Mouse (Mus musculus) limb, embryonic 12.5 days (tissue): ENCODE measurements around the gene Sspo. TPM values are rescaled to one million over a fixed set of nuclear protein-coding genes. Genes with fewer than 3 reads are reported as not detected.
A peak's percentile ranks its signal among the peaks of the same experiment; 100 is the strongest.

ENCODE experiments used
- ATAC-seq: fragments of 200-750 bp; cut with Nextera tagmentation; 2 replicates; pipeline ENCODE4 v1.8.0; 2017; ENCODE audit warnings: low read depth, moderate TSS enrichment; ENCODE audit not compliant: insufficient number of reproducible peaks, insufficient read depth, low FRiP score, low TSS enrichment
- H3K27ac ChIP-seq: fragments of 300-500 bp; sonication (generic); 2 replicates; pipeline ENCODE4 v1.5.1; 2016; ENCODE audit warnings: mild to moderate bottlenecking, moderate library complexity
- H3K27me3 ChIP-seq: fragments of 300-500 bp; sonication (generic); 2 replicates; pipeline ENCODE4 v1.6.1; 2016; ENCODE audit warnings: mild to moderate bottlenecking, moderate library complexity
- H3K36me3 ChIP-seq: fragments of 300-500 bp; sonication (generic); 2 replicates; pipeline ENCODE4 v1.6.1; 2016; ENCODE audit warnings: mild to moderate bottlenecking, moderate library complexity
- H3K4me1 ChIP-seq: fragments of 300-500 bp; sonication (generic); replicated peaks from 2 replicates; pipeline ENCODE4 v1.6.1; 2016
- H3K4me2 ChIP-seq: fragments of 300-500 bp; sonication (generic); 2 replicates; pipeline ENCODE4 v1.6.1; 2016; ENCODE audit warnings: mild to moderate bottlenecking, moderate library complexity
- H3K4me3 ChIP-seq: fragments of 300-500 bp; sonication (generic); replicated peaks from 2 replicates; pipeline ENCODE4 v1.5.1; 2016; ENCODE audit warnings: mild to moderate bottlenecking
- H3K9ac ChIP-seq: fragments of 300-500 bp; sonication (generic); replicated peaks from 2 replicates; pipeline ENCODE4 v1.6.1; 2016; ENCODE audit warnings: mild to moderate bottlenecking, moderate library complexity
- H3K9me3 ChIP-seq: fragments of 300-500 bp; sonication (generic); 2 replicates; pipeline ENCODE4 v1.6.1; 2016; ENCODE audit warnings: mild to moderate bottlenecking, moderate library complexity
- WGBS: fragments of 180-500 bp; shearing (Covaris S2); methylation state at CpG from one replicate; pipeline ENCODE4 v1.1.7; 2016; 5-methylcytosine and 5-hydroxymethylcytosine counted together
- polyA plus RNA-seq: library from polyadenylated mRNA; unstranded; fragments of >200 nt; fragmentation: Nextera tagmentation; extraction: Ambion mirVana; gene quantifications from 2 replicates; pipeline ENCODE4 v1.2.1, GENCODE M21; 2016

Sspo gene
- polyA plus RNA-seq, 1 experiment from 2014 or later: 0.33 TPM

- Histone ChIP-seq H3K4me2 (no peak overlapping the region), H3K27me3 (peaks cover 5% of the 10 kb centered on the region; the same call in 1 of the 2 replicates), H3K4me1 (peaks cover 17% of the 10 kb centered on the region), H3K4me3 (no peak overlapping the region), H3K9ac (no peak overlapping the region), H3K27ac (no peak overlapping the region), H3K36me3 (no peaks in the 10 kb centered on the region), H3K9me3 (no peaks in the 10 kb centered on the region)
- ATAC-seq: no peak
- 65% methylated on average over 7 of the region's 7 CpGs for WGBS
Measured at GRCm38 (mm10) chr6:48448527-48448926, 498 bp downstream of the Sspo start.

DNA sequence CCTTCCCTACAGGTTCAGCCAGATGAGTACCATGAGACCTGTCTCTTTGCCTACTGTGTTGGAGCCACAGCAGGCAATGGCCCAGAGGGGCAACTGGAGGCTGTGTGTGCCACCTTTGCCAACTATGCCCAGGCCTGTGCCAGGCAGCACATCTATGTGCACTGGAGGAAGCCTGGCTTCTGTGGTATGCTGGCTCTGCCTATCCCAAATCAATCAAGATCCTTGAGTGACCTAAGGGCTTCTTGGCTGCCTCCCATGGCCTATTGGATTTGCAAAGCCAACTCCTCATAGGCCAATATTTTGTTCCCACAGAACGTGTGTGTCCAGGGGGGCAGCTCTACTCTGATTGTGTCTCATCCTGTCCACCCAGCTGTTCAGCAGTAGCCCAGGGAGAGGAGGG lies 4.1 kb downstream of the Sspo start:
- WGBS: 72% methylated on average over 1 of the region's 1 CpGs
- no peak overlapping the region for H3K4me2 ChIP-seq
- no peak overlapping the region for H3K27ac ChIP-seq
- no peak for ATAC-seq
- no peak overlapping the region for H3K9ac ChIP-seq
- no peaks in the 10 kb centered on the region for H3K27me3 ChIP-seq
- no peaks in the 10 kb centered on the region for H3K9me3 ChIP-seq
- peaks cover 7% of the 10 kb centered on the region for H3K4me1 ChIP-seq
- no peak overlapping the region for H3K4me3 ChIP-seq
- no peaks in the 10 kb centered on the region for H3K36me3 ChIP-seq

DNA sequence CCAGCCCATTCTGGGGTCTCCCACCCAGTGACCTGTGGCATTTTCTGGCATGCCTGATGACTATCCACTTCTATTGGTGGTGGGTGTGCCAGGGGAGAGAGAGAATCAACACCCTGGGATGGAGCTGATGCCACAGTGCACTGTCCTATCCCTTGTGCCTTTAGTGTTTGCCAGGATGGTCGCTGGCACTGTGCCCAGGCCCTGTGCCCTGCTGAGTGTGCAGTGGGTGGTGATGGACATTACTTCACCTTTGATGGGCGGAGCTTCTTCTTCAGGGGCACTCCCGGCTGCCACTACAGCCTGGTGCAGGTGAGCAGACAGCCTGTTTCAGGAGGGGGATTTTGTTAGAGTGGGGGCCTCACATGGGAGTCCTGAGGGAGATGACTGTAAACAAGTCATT lies 4.7 kb downstream of the Sspo start:
- H3K4me3 ChIP-seq: no peak overlapping the region
- 67% methylated on average over 3 of the region's 3 CpGs for WGBS
- H3K4me2 ChIP-seq: no peak overlapping the region
- peaks cover 7% of the 10 kb centered on the region for H3K4me1 ChIP-seq
- no peaks in the 10 kb centered on the region for H3K36me3 ChIP-seq
- H3K27ac ChIP-seq: no peak overlapping the region
- H3K9me3 ChIP-seq: no peaks in the 10 kb centered on the region
- ATAC-seq: no peak
- no peaks in the 10 kb centered on the region for H3K27me3 ChIP-seq
- H3K9ac ChIP-seq: no peak overlapping the region

DNA sequence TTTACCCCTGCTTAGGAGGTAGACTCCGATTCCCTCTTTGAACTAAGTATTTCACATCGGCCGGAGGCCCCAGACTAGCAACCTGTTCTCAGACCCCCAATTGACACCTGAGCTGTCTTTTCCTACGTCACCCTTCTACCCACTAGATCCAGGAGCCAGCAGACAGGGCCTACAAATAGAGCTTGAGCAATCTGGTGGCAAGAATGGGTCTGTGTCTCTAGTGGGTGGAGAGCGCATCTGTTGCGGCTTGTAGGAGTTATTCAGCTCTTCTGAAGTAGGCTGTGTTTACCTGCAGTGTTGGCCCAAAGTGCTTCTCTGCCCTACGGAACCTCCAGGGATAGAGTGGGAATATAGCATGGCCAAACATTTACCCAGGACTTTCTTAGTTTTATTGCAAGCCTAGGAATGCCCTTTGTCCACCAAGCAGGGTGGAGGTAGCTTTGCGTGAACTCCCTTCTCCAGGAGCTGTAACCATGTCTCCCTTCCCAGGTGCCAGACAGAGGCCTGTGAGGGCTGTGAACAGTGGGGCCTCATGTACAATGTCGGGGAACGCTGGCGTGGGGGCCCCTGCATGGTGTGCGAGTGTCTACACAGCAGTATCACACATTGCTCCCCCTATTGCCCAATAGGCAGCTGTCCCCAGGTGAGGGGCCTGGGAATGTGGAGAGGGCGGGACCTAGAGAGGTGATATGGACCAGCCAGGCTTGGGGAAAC lies 17.1 kb downstream of the Sspo start:
- H3K27ac ChIP-seq: no peak overlapping the region
- no peak overlapping the region for H3K4me2 ChIP-seq
- H3K27me3 ChIP-seq: no peaks in the 10 kb centered on the region
- no peak overlapping the region for H3K4me3 ChIP-seq
- no peaks in the 10 kb centered on the region for H3K9me3 ChIP-seq
- H3K4me1 ChIP-seq: no peaks in the 10 kb centered on the region
- H3K36me3 ChIP-seq: no peaks in the 10 kb centered on the region
- 0 out of 2 replicates have a peak overlapping the region, but pooled peaks have one; percentile 23 for H3K9ac ChIP-seq
- WGBS: 89% methylated on average over 13 of the region's 13 CpGs
- no peak for ATAC-seq

DNA sequence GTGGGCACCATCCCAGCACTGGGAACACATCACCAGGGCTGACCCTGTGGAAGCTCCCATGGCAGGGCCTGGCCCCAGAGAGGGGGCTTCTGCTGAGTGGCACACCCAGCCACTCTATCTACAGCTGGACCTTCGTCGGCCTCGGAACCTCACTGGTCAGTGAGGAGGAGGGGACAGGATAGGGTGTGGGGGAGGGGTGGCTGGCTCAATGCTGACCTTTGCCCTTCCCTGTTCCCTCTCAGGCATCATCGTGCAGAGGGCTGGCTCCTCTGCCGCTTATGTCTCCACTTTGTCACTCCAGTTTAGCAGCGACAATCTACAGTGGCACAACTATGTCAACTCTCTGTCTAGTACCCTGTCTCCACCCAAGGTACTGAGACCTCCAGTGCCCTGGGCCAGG lies 18.7 kb downstream of the Sspo start:
- H3K4me3 ChIP-seq: no peak overlapping the region
- no peak overlapping the region for H3K27ac ChIP-seq
- H3K9ac ChIP-seq: no peak overlapping the region
- H3K4me2 ChIP-seq: no peak overlapping the region
- H3K9me3 ChIP-seq: no peaks in the 10 kb centered on the region
- H3K4me1 ChIP-seq: no peaks in the 10 kb centered on the region
- 24% methylated on average over 6 of the region's 6 CpGs for WGBS
- no peak for ATAC-seq
- no peaks in the 10 kb centered on the region for H3K36me3 ChIP-seq
- no peaks in the 10 kb centered on the region for H3K27me3 ChIP-seq

DNA sequence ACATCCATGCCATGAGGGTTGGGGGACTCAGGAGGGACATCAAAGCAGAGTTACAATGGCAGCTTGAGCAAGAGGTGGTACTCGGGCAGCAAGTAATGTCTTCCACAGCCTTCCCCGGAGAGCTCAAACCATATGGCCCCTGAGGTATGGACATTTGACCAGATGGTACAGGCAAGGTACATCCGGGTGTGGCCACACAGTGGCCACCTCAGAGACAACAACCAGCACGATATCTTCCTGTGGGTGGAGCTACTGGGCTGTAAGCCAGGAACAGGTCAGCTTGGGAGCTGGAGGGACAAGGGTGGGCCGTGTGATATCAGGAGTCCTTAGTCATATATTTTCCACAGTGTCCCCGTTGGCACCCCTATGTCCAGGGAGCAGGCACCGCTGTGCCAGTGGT lies 19.5 kb downstream of the Sspo start:
- Histone ChIP-seq H3K4me2 (no peak overlapping the region), H3K36me3 (no peaks in the 10 kb centered on the region), H3K9me3 (no peaks in the 10 kb centered on the region), H3K27me3 (no peaks in the 10 kb centered on the region), H3K4me3 (no peak overlapping the region), H3K4me1 (no peaks in the 10 kb centered on the region), H3K27ac (no peak overlapping the region), H3K9ac (no peak overlapping the region)
- 70% methylated on average over 7 of the region's 7 CpGs for WGBS
- ATAC-seq: no peak

GRCm38 (mm10) chr6:48470739-48471138 lies 22.7 kb downstream of the Sspo start:
- H3K4me2 ChIP-seq: no peak overlapping the region
- no peaks in the 10 kb centered on the region for H3K9me3 ChIP-seq
- 83% methylated on average over 2 of the region's 2 CpGs for WGBS
- H3K36me3 ChIP-seq: no peaks in the 10 kb centered on the region
- no peak for ATAC-seq
- no peaks in the 10 kb centered on the region for H3K27me3 ChIP-seq
- H3K4me3 ChIP-seq: no peak overlapping the region
- no peaks in the 10 kb centered on the region for H3K4me1 ChIP-seq
- H3K9ac ChIP-seq: no peak overlapping the region
- no peak overlapping the region for H3K27ac ChIP-seq

- Histone ChIP-seq H3K9me3 (no peaks in the 10 kb centered on the region), H3K4me1 (peaks cover 12% of the 10 kb centered on the region), H3K4me3 (no peak overlapping the region), H3K4me2 (no peak overlapping the region), H3K9ac (no peak overlapping the region), H3K27me3 (0 out of 2 replicates have a peak, but pooled peaks cover 5% of the 10 kb centered on the region), H3K36me3 (no peaks in the 10 kb centered on the region), H3K27ac (no peak overlapping the region)
- no peak for ATAC-seq
- 87% methylated on average over 4 of the region's 4 CpGs for WGBS
Measured at GRCm38 (mm10) chr6:48478446-48478845, 30.4 kb downstream of the Sspo start.

- H3K36me3 ChIP-seq: no peaks in the 10 kb centered on the region
- 0 out of 2 replicates have a peak overlapping the region, but pooled peaks have one; percentile 23 for H3K27ac ChIP-seq
- ATAC-seq: no peak
- H3K4me1 ChIP-seq: peaks cover 20% of the 10 kb centered on the region
- H3K4me3 ChIP-seq: no peak overlapping the region
- no peak overlapping the region for H3K4me2 ChIP-seq
- no peaks in the 10 kb centered on the region for H3K27me3 ChIP-seq
- 65% methylated on average over 5 of the region's 5 CpGs for WGBS
- H3K9ac ChIP-seq: no peak overlapping the region; the same call in 1 of the 2 replicates
- no peaks in the 10 kb centered on the region for H3K9me3 ChIP-seq
Measured at GRCm38 (mm10) chr6:48482501-48482900, 34.5 kb downstream of the Sspo start.

GRCm38 (mm10) chr6:48487747-48488725 lies 40.0 kb downstream of the Sspo start:
- 9% methylated on average over 24 of the region's 25 CpGs for WGBS
- H3K4me3 ChIP-seq: peak overlapping the region; percentile 41
- peaks cover 22% of the 10 kb centered on the region for H3K4me1 ChIP-seq
- peak overlapping the region; percentile 70 for H3K4me2 ChIP-seq
- no peaks in the 10 kb centered on the region for H3K9me3 ChIP-seq
- peak; percentile 49; the same call in 1 of the 2 replicates for ATAC-seq
- H3K27ac ChIP-seq: peak overlapping the region; percentile 74
- no peaks in the 10 kb centered on the region for H3K36me3 ChIP-seq
- peak overlapping the region; percentile 68 for H3K9ac ChIP-seq
- H3K27me3 ChIP-seq: peaks cover 19% of the 10 kb centered on the region

DNA sequence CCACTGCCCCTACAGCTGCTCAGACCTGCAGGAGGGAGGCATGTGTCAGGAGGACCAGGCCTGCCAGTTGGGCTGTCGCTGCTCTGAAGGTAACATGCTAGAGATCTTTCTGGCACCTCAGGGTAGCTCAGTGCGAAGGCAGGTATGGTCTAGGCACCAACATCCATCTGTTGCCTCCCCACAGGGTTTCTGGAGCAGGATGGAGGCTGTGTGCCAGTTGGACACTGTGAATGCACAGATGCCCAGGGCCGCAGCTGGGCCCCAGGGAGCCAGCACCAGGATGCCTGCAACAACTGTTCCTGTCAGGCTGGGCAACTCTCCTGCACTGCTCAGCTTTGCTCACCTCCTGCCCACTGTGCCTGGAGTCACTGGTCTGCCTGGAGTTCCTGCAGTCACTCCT lies 41.7 kb downstream of the Sspo start:
- Histone ChIP-seq H3K27ac (no peak overlapping the region), H3K27me3 (peaks cover 19% of the 10 kb centered on the region), H3K4me1 (peaks cover 22% of the 10 kb centered on the region), H3K9me3 (no peaks in the 10 kb centered on the region), H3K4me3 (no peak overlapping the region), H3K36me3 (no peaks in the 10 kb centered on the region), H3K4me2 (no peak overlapping the region), H3K9ac (no peak overlapping the region)
- no peak for ATAC-seq
- WGBS: 93% methylated on average over 3 of the region's 3 CpGs
